Mouse (Mus musculus) CH12.LX (cell line): ENCODE measurements around the gene Arih1. TPM values are rescaled to one million over a fixed set of nuclear protein-coding genes. Genes with fewer than 3 reads are reported as not detected.

Source experiments
- DNase-seq: peaks from one replicate; pipeline ENCODE4 v3.0.0-alpha.2; 2013; ENCODE audit errors: extremely low read depth
- H3K27ac ChIP-seq: 2 replicates; pipeline ENCODE4 v1.5.1; 2012; ENCODE audit warnings: low read depth, mild to moderate bottlenecking, control low read depth, moderate library complexity; ENCODE audit not compliant: insufficient read depth
- H3K27me3 ChIP-seq: replicated peaks from 2 replicates; pipeline ENCODE3; 2012; ENCODE audit warnings: inconsistent platforms
- H3K36me3 ChIP-seq, 2 experiments: replicated peaks in 1 of 2; 2 replicates each; pipeline versions ENCODE3 to v1.6.1; 2012; ENCODE audit warnings: inconsistent platforms in 1 of 2, low read length in 1 of 2, mild to moderate bottlenecking in 1 of 2, mixed read lengths in 1 of 2, moderate library complexity in 1 of 2; ENCODE audit not compliant: control insufficient read depth in 1 of 2, insufficient read depth in 1 of 2
- H3K4me1 ChIP-seq, 2 experiments: 2 replicates each; pipeline ENCODE4 v1.6.1; 2012; ENCODE audit warnings: inconsistent platforms in 1 of 2, moderate library complexity in 1 of 2; ENCODE audit not compliant: insufficient read depth in 2 of 2, control insufficient read depth in 1 of 2
- H3K4me2 ChIP-seq: 2 replicates; pipeline ENCODE4 v1.6.1; 2012; ENCODE audit warnings: low read depth, mild to moderate bottlenecking, control low read depth; ENCODE audit not compliant: poor library complexity, insufficient read depth, severe bottlenecking
- H3K4me3 ChIP-seq, 3 experiments: fragments of 150-350 bp in 1 of 3; sonication (generic) in 1 of 3; replicated peaks in 1 of 3; 2 replicates each; pipeline versions ENCODE3 to v1.5.1; 2011 to 2012; ENCODE audit warnings: low read depth in 2 of 3, low read length in 2 of 3, mild to moderate bottlenecking in 2 of 3, moderate library complexity in 2 of 3, control low read depth in 1 of 3, improper control_type of control experiment in 1 of 3, inconsistent platforms in 1 of 3, mixed read lengths in 1 of 3; ENCODE audit not compliant: poor library complexity in 1 of 3
- H3K79me2 ChIP-seq: replicated peaks from 2 replicates; pipeline ENCODE4 v1.6.1; 2012; ENCODE audit warnings: mild to moderate bottlenecking, moderate library complexity; ENCODE audit not compliant: control insufficient read depth, poor library complexity, insufficient read depth, severe bottlenecking; ENCODE audit errors: extremely low read depth
- H3K9ac ChIP-seq: 2 replicates; pipeline ENCODE4 v1.6.1; 2012; ENCODE audit warnings: low read depth, mild to moderate bottlenecking, control low read depth, moderate library complexity; ENCODE audit not compliant: insufficient read depth
- H3K9me3 ChIP-seq: replicated peaks from 2 replicates; pipeline ENCODE3; 2012; ENCODE audit warnings: low read length, inconsistent platforms, mixed read lengths
- CTCF ChIP-seq, 2 experiments: IDR thresholded peaks in 1 of 2; conservative IDR thresholded peaks in 1 of 2; 2 replicates each; pipeline ENCODE4 v1.5.1; 2011 to 2012; ENCODE audit warnings: low read depth in 2 of 2, low read length in 2 of 2, improper control_type of control experiment in 1 of 2, inconsistent platforms in 1 of 2, mild to moderate bottlenecking in 1 of 2, moderate library complexity in 1 of 2
- E2F4 ChIP-seq: IDR thresholded peaks from 2 replicates; pipeline ENCODE4 v1.6.1; 2011; ENCODE audit warnings: low read depth, low read length, improper control_type of control experiment; ENCODE audit not compliant: insufficient replicate concordance
- ELF1 ChIP-seq: IDR thresholded peaks from 2 replicates; pipeline ENCODE4 v1.6.1; 2014; ENCODE audit warnings: low read depth, mild to moderate bottlenecking, inconsistent platforms, low read length, improper control_type of control experiment
- ETS1 ChIP-seq: conservative IDR thresholded peaks from 2 replicates; pipeline ENCODE4 v1.6.1; 2012; ENCODE audit warnings: low read depth, mild to moderate bottlenecking, inconsistent platforms, low read length, improper control_type of control experiment, moderate library complexity
- GABPA ChIP-seq: IDR thresholded peaks from 2 replicates; pipeline ENCODE4 v1.6.1; 2012; ENCODE audit warnings: low read depth, low read length, improper control_type of control experiment, inconsistent platforms; ENCODE audit not compliant: insufficient replicate concordance
- HCFC1 ChIP-seq: IDR thresholded peaks from 2 replicates; pipeline ENCODE4 v1.6.1; 2012; ENCODE audit warnings: low read depth, mild to moderate bottlenecking, inconsistent platforms, low read length, improper control_type of control experiment
- JUN ChIP-seq: IDR thresholded peaks from 2 replicates; pipeline ENCODE4 v1.6.1; 2011; ENCODE audit warnings: low read depth, mild to moderate bottlenecking, low read length, improper control_type of control experiment, moderate library complexity; ENCODE audit not compliant: insufficient read depth
- JUND ChIP-seq: conservative IDR thresholded peaks from 2 replicates; pipeline ENCODE4 v1.6.1; 2011; ENCODE audit warnings: low read depth, low read length, improper control_type of control experiment
- KAT2A ChIP-seq: IDR thresholded peaks from 2 replicates; pipeline ENCODE4 v1.6.1; 2012; ENCODE audit warnings: low read length, improper control_type of control experiment, inconsistent platforms; ENCODE audit not compliant: insufficient replicate concordance
- MAX ChIP-seq: IDR thresholded peaks from 2 replicates; pipeline ENCODE4 v1.6.1; 2011; ENCODE audit warnings: low read length, improper control_type of control experiment
- MAZ ChIP-seq: IDR thresholded peaks from 2 replicates; pipeline ENCODE4 v1.6.1; 2012; ENCODE audit warnings: low read depth, mild to moderate bottlenecking, inconsistent platforms, low read length, improper control_type of control experiment, moderate library complexity
- MXI1 ChIP-seq: IDR thresholded peaks from 2 replicates; pipeline ENCODE4 v1.6.1; 2011; ENCODE audit warnings: mild to moderate bottlenecking, low read depth, low read length, improper control_type of control experiment
- MYC ChIP-seq: IDR thresholded peaks from 2 replicates; pipeline ENCODE4 v1.6.1; 2011; ENCODE audit warnings: low read depth, mild to moderate bottlenecking, improper control_type of control experiment, low read length
- NRF1 ChIP-seq: IDR thresholded peaks from 2 replicates; pipeline ENCODE4 v1.6.1; 2014; ENCODE audit warnings: low read depth, mild to moderate bottlenecking, inconsistent platforms, low read length, improper control_type of control experiment, moderate library complexity
- PAX5 ChIP-seq: IDR thresholded peaks from 2 replicates; pipeline ENCODE4 v1.6.1; 2012; ENCODE audit warnings: low read length, inconsistent platforms, mixed read lengths
- POLR2A ChIP-seq: IDR thresholded peaks from 2 replicates; pipeline ENCODE4 v1.6.1; 2011; ENCODE audit warnings: low read depth, mild to moderate bottlenecking, improper control_type of control experiment, low read length
- SIN3A ChIP-seq: IDR thresholded peaks from 2 replicates; pipeline ENCODE4 v1.6.1; 2012; ENCODE audit warnings: low read length, improper control_type of control experiment, inconsistent platforms
- SMC3 ChIP-seq: IDR thresholded peaks from 2 replicates; pipeline ENCODE4 v1.6.1; 2011; ENCODE audit warnings: low read depth, low read length, improper control_type of control experiment
- TCF12 ChIP-seq: IDR thresholded peaks from 2 replicates; pipeline ENCODE4 v1.6.1; 2014; ENCODE audit warnings: low read depth, mild to moderate bottlenecking, inconsistent platforms, low read length, improper control_type of control experiment
- UBTF ChIP-seq: IDR thresholded peaks from 2 replicates; pipeline ENCODE4 v1.6.1; 2012; ENCODE audit warnings: low read depth, mild to moderate bottlenecking, inconsistent platforms, low read length, improper control_type of control experiment, moderate library complexity
- USF2 ChIP-seq: conservative IDR thresholded peaks from 2 replicates; pipeline ENCODE4 v1.6.1; 2011; ENCODE audit warnings: low read depth, low read length, improper control_type of control experiment
- ZC3H11A ChIP-seq: IDR thresholded peaks from 2 replicates; pipeline ENCODE4 v1.6.1; 2012; ENCODE audit warnings: low read depth, mild to moderate bottlenecking, inconsistent platforms, low read length, improper control_type of control experiment
- ZKSCAN1 ChIP-seq: IDR thresholded peaks from 2 replicates; pipeline ENCODE4 v1.6.1; 2012; ENCODE audit warnings: low read depth, inconsistent platforms, low read length, improper control_type of control experiment, borderline replicate concordance
- ZMIZ1 ChIP-seq: IDR thresholded peaks from 2 replicates; pipeline ENCODE4 v1.6.1; 2012; ENCODE audit warnings: low read depth, mild to moderate bottlenecking, inconsistent platforms, low read length, improper control_type of control experiment
- dilution Hi-C: fragments of 300-500 bp; cut with MboI; formaldehyde crosslinking; loops from 2 replicates; pipeline ENCODE4 v1.14.3; 2020; ENCODE audit warnings: low sequenced_read_pairs; ENCODE audit not compliant: extremely low pct_unique_long_range_greater_than_20kb, extremely low pct_ligation_motif_present
- in situ Hi-C: fragments of 300-500 bp; cut with MboI; formaldehyde crosslinking; loops from 3 replicates; pipeline ENCODE4 v1.14.3; 2019; ENCODE audit warnings: low sequenced_read_pairs, low pct_ligation_motif_present, low pct_unique_long_range_greater_than_20kb, mixed read lengths
- polyA plus RNA-seq: library from polyadenylated mRNA; unstranded; fragments of >175 nt; gene quantifications from 2 replicates; pipeline ENCODE4 v1.2.1, GENCODE M21; 2012; ENCODE audit warnings: low read depth; ENCODE audit not compliant: insufficient read length
- total RNA-seq, 2 experiments: library from RNA; depleted of rRNA; stranded (reverse); fragments of 300-350 nt in 1 of 2; fragments of >200 nt in 1 of 2; gene quantifications; 2 replicates each; pipeline ENCODE4 v1.2.3; 2012 to 2014

The Arih1 gene
- total and polyA plus RNA-seq, 3 experiments, result 38.7 to 68.7 (median 52.4) TPM

DNA sequence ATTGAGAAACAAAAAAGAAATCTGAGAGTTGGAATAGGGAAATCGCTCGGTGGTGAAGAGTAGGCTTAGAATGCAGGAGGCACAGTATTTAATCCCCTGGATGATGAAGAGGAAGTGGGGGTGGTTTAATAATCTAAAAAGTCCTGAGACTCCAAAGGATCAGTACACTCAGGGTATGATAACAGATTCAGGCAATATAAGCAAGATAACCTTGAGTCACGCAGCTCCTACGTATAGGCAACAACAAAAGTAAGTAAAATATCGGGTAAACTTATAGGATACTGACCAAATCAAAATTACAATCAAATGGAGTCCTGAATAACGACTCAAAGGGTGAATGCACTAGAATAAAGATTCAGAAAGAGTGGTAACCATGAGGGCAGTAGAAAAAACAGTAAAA, 65.9 kb downstream of the Arih1 start:
- H3K4me1 ChIP-seq, result no peaks in the 10 kb centered on the region
- dilution Hi-C loops (no loop called here), in situ Hi-C loops (no loop called here)
- H3K27me3 ChIP-seq, result no peaks in the 10 kb centered on the region
- H3K27ac ChIP-seq, result no peak overlapping the region
- H3K4me3 ChIP-seq, result no peak overlapping the region
- no peak overlapping the region for H3K4me2 ChIP-seq
- no peak for DNase-seq
- H3K79me2 ChIP-seq, result 0 out of 2 replicates have a peak, but pooled peaks cover 3% of the 10 kb centered on the region
- no peaks in the 10 kb centered on the region for H3K9me3 ChIP-seq
- peaks cover 1 to 34% of the 10 kb centered on the region in 2 experiments for H3K36me3 ChIP-seq
- H3K9ac ChIP-seq, result no peak overlapping the region
- TF ChIP-seq ZC3H11A (no peak), HCFC1 (no peak), PAX5 (no peak), MXI1 (no peak), ZMIZ1 (no peak), POLR2A (no peak), SMC3 (no peak), ETS1 (no peak), MYC (no peak), ELF1 (no peak), JUN (no peak), MAZ (no peak), KAT2A (no peak), E2F4 (no peak), MAX (no peak), JUND (no peak), UBTF (no peak), CTCF (conservative IDR thresholded peaks at IDR 0.05 in 1 of 2, IDR thresholded peaks at IDR 0.05 in 1 of 2; ENCODE audit: low read depth in 2 of 2, low read length in 2 of 2) (no peak)

DNA sequence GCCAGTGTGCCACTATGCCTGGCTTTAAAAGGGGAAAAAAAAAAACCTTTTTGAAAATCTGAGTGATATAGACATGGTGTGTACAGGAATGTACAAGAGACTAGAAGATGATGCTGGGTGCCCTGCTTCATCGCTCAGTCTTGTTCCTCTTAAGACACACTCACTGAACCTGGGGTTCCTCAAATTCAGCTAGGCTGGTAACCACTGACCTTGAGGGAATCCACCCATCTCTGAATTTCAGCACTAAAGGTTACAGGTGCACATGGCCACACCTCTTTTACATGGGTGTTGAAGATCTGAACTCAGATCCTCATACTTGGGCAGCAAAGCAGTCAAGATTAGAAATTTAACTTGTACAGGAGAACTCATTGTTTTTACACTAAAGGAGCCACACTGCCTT, 79.1 kb downstream of the Arih1 start:
- Histone ChIP-seq H3K36me3 (peaks cover 32 to 74% of the 10 kb centered on the region in 2 experiments), H3K4me1 (peaks cover 0 to 8% of the 10 kb centered on the region in 2 experiments; a peak in 2 of 4 replicates), H3K9me3 (no peaks in the 10 kb centered on the region), H3K27me3 (no peaks in the 10 kb centered on the region), H3K9ac (no peak overlapping the region), H3K27ac (no peak overlapping the region), H3K79me2 (peaks cover 1% of the 10 kb centered on the region; the same call in 1 of the 2 replicates), H3K4me2 (no peak overlapping the region), H3K4me3 (no peak overlapping the region)
- dilution Hi-C loops, result no loop called here
- TF ChIP-seq ZC3H11A (no peak), TCF12 (no peak), ZKSCAN1 (no peak), SIN3A (no peak), KAT2A (no peak), USF2 (no peak), MYC (no peak), NRF1 (no peak), GABPA (no peak), MXI1 (no peak)
- DNase-seq, result peak; percentile 45
- in situ Hi-C loops, result no loop called here
